Mouse (Mus musculus) forebrain, embryonic 15.5 days (tissue): Measurements from ENCODE around the gene Usp38. TPM values are rescaled to one million over a fixed set of nuclear protein-coding genes. Genes with fewer than 3 reads are reported as not detected.

ENCODE experiments used
- ATAC-seq: fragments of 200-750 bp; cut with Nextera tagmentation; replicated peaks from 2 replicates; pipeline ENCODE4 v1.8.0; 2017; ENCODE audit warnings: mild to moderate bottlenecking, moderate TSS enrichment, moderate library complexity
- H3K27ac ChIP-seq: fragments of 300-500 bp; sonication (generic); replicated peaks from 2 replicates; pipeline ENCODE4 v1.5.1; 2015; ENCODE audit warnings: mild to moderate bottlenecking, inconsistent platforms
- H3K27me3 ChIP-seq: fragments of 300-500 bp; sonication (generic); 2 replicates; pipeline ENCODE4 v1.6.1; 2015; ENCODE audit warnings: inconsistent platforms
- H3K36me3 ChIP-seq: fragments of 300-500 bp; sonication (generic); 2 replicates; pipeline ENCODE4 v1.6.1; 2015; ENCODE audit warnings: mild to moderate bottlenecking, inconsistent platforms
- H3K4me1 ChIP-seq: fragments of 300-500 bp; sonication (generic); 2 replicates; pipeline ENCODE4 v1.6.1; 2015; ENCODE audit warnings: inconsistent platforms
- H3K4me2 ChIP-seq: fragments of 300-500 bp; sonication (generic); replicated peaks from 2 replicates; pipeline ENCODE4 v1.6.1; 2015; ENCODE audit warnings: mild to moderate bottlenecking, inconsistent platforms
- H3K4me3 ChIP-seq: fragments of 300-500 bp; sonication (generic); 2 replicates; pipeline ENCODE4 v1.5.1; 2015; ENCODE audit warnings: mild to moderate bottlenecking, inconsistent platforms
- H3K9ac ChIP-seq: fragments of 300-500 bp; sonication (generic); replicated peaks from 2 replicates; pipeline ENCODE4 v1.6.1; 2015; ENCODE audit warnings: mild to moderate bottlenecking, inconsistent platforms
- H3K9me3 ChIP-seq: fragments of 300-500 bp; sonication (generic); 2 replicates; pipeline ENCODE4 v1.6.1; 2016; ENCODE audit warnings: inconsistent platforms
- WGBS: fragments of 180-500 bp; shearing (Covaris S2); methylation state at CpG from one replicate; pipeline ENCODE4 v1.1.7; 2015; ENCODE audit warnings: mixed read lengths; 5-methylcytosine and 5-hydroxymethylcytosine counted together
- polyA plus RNA-seq: library from polyadenylated mRNA; unstranded; fragments of >200 nt; fragmentation: Nextera tagmentation; extraction: Ambion mirVana; gene quantifications from 2 replicates; pipeline ENCODE4 v1.2.1, GENCODE M21; 2015

The Usp38 gene
- polyA plus RNA-seq, 1 experiment from 2014 or later = 23.1 TPM

GRCm38 (mm10) chr8:80959588-80960268 lies 55.0 kb downstream of the Usp38 start:
- 78% methylated on average over 9 of the region's 9 CpGs for WGBS
- no peaks in the 10 kb centered on the region for H3K9me3 ChIP-seq
- no peaks in the 10 kb centered on the region for H3K36me3 ChIP-seq
- H3K4me2 ChIP-seq = no peak overlapping the region
- no peak overlapping the region for H3K4me3 ChIP-seq
- H3K27ac ChIP-seq = no peak overlapping the region
- ATAC-seq = no peak
- H3K4me1 ChIP-seq = 0 out of 2 replicates have a peak, but pooled peaks cover 2% of the 10 kb centered on the region
- H3K27me3 ChIP-seq = no peaks in the 10 kb centered on the region
- no peak overlapping the region for H3K9ac ChIP-seq

- no peaks in the 10 kb centered on the region for H3K27me3 ChIP-seq
- H3K27ac ChIP-seq = no peak overlapping the region
- no peak for ATAC-seq
- WGBS = 55% methylated on average over 5 of the region's 5 CpGs
- 0 out of 2 replicates have a peak, but pooled peaks cover 2% of the 10 kb centered on the region for H3K4me1 ChIP-seq
- no peak overlapping the region for H3K4me2 ChIP-seq
- H3K9me3 ChIP-seq = no peaks in the 10 kb centered on the region
- no peaks in the 10 kb centered on the region for H3K36me3 ChIP-seq
- H3K4me3 ChIP-seq = no peak overlapping the region
- no peak overlapping the region for H3K9ac ChIP-seq
Observed at GRCm38 (mm10) chr8:80957776-80958175, 57.0 kb downstream of the Usp38 start.

- no peak overlapping the region for H3K9ac ChIP-seq
- no peaks in the 10 kb centered on the region for H3K27me3 ChIP-seq
- no peak overlapping the region for H3K4me2 ChIP-seq
- 75% methylated on average over 3 of the region's 3 CpGs for WGBS
- no peak for ATAC-seq
- no peaks in the 10 kb centered on the region for H3K9me3 ChIP-seq
- H3K4me3 ChIP-seq = no peak overlapping the region
- peaks cover 5% of the 10 kb centered on the region; the same call in 1 of the 2 replicates for H3K4me1 ChIP-seq
- H3K27ac ChIP-seq = no peak overlapping the region
- H3K36me3 ChIP-seq = no peaks in the 10 kb centered on the region
Observed at GRCm38 (mm10) chr8:80952973-80953372, 61.8 kb downstream of the Usp38 start.

- Histone ChIP-seq H3K9me3 (no peaks in the 10 kb centered on the region), H3K4me2 (no peak overlapping the region), H3K27ac (no peak overlapping the region), H3K27me3 (no peaks in the 10 kb centered on the region), H3K4me3 (no peak overlapping the region), H3K36me3 (no peaks in the 10 kb centered on the region), H3K9ac (no peak overlapping the region), H3K4me1 (peaks cover 5% of the 10 kb centered on the region; the same call in 1 of the 2 replicates)
- no peak for ATAC-seq
- WGBS = 47% methylated on average over 6 of the region's 6 CpGs
Observed at GRCm38 (mm10) chr8:80952235-80952915, 62.4 kb downstream of the Usp38 start.

GRCm38 (mm10) chr8:80948405-80949183 lies 66.1 kb downstream of the Usp38 start:
- H3K4me3 ChIP-seq = no peak overlapping the region
- no peaks in the 10 kb centered on the region for H3K9me3 ChIP-seq
- no peak overlapping the region for H3K9ac ChIP-seq
- no peaks in the 10 kb centered on the region for H3K27me3 ChIP-seq
- H3K4me2 ChIP-seq = no peak overlapping the region
- peaks cover 5% of the 10 kb centered on the region; the same call in 1 of the 2 replicates for H3K4me1 ChIP-seq
- H3K36me3 ChIP-seq = no peaks in the 10 kb centered on the region
- WGBS = 81% methylated on average over 7 of the region's 7 CpGs
- ATAC-seq = no peak
- no peak overlapping the region for H3K27ac ChIP-seq

- Histone ChIP-seq H3K27me3 (no peaks in the 10 kb centered on the region), H3K9me3 (no peaks in the 10 kb centered on the region), H3K36me3 (no peaks in the 10 kb centered on the region), H3K27ac (no peak overlapping the region), H3K4me3 (no peak overlapping the region), H3K4me1 (no peaks in the 10 kb centered on the region), H3K4me2 (no peak overlapping the region), H3K9ac (no peak overlapping the region)
- 75% methylated on average over 3 of the region's 3 CpGs for WGBS
- ATAC-seq = no peak
Observed at GRCm38 (mm10) chr8:80943742-80944141, 71.0 kb downstream of the Usp38 start.

GRCm38 (mm10) chr8:80941621-80942020 lies 73.1 kb downstream of the Usp38 start:
- Histone ChIP-seq H3K36me3 (no peaks in the 10 kb centered on the region), H3K9me3 (no peaks in the 10 kb centered on the region), H3K4me1 (0 out of 2 replicates have a peak, but pooled peaks cover 4% of the 10 kb centered on the region), H3K9ac (no peak overlapping the region), H3K4me2 (no peak overlapping the region), H3K27ac (no peak overlapping the region), H3K27me3 (no peaks in the 10 kb centered on the region), H3K4me3 (no peak overlapping the region)
- ATAC-seq = no peak
- WGBS = 90% methylated on average over 3 of the region's 3 CpGs

GRCm38 (mm10) chr8:80937814-80938650 lies 76.7 kb downstream of the Usp38 start:
- H3K9ac ChIP-seq = no peak overlapping the region

More at GRCm38 (mm10) chr8:80937814-80938650, 76.7 kb downstream of the Usp38 start:
- Histone ChIP-seq H3K4me1 (0 out of 2 replicates have a peak, but pooled peaks cover 4% of the 10 kb centered on the region), H3K4me2 (no peak overlapping the region), H3K9me3 (no peaks in the 10 kb centered on the region), H3K4me3 (no peak overlapping the region), H3K27ac (0 out of 2 replicates have a peak overlapping the region, but pooled peaks have one; percentile 11), H3K36me3 (no peaks in the 10 kb centered on the region), H3K27me3 (no peaks in the 10 kb centered on the region)
- no peak for ATAC-seq
- WGBS = 66% methylated on average over 15 of the region's 15 CpGs

Other genes with a start within 250 kb of the Usp38 start
- 12.0 and 13.6 TPM in 2 replicates for gene Gab1, start 134.4 kb downstream of the Usp38 start, polyA plus RNA-seq